Mouse (Mus musculus) lung, postnatal 10 days (tissue): ENCODE results near the gene Tfeb.
A peak's percentile ranks its signal among the peaks of the same experiment; 100 is the strongest.

ENCODE experiments used
- DNase-seq: peaks from one replicate; pipeline ENCODE4 v3.0.0; 2021

The Tfeb gene

DNA sequence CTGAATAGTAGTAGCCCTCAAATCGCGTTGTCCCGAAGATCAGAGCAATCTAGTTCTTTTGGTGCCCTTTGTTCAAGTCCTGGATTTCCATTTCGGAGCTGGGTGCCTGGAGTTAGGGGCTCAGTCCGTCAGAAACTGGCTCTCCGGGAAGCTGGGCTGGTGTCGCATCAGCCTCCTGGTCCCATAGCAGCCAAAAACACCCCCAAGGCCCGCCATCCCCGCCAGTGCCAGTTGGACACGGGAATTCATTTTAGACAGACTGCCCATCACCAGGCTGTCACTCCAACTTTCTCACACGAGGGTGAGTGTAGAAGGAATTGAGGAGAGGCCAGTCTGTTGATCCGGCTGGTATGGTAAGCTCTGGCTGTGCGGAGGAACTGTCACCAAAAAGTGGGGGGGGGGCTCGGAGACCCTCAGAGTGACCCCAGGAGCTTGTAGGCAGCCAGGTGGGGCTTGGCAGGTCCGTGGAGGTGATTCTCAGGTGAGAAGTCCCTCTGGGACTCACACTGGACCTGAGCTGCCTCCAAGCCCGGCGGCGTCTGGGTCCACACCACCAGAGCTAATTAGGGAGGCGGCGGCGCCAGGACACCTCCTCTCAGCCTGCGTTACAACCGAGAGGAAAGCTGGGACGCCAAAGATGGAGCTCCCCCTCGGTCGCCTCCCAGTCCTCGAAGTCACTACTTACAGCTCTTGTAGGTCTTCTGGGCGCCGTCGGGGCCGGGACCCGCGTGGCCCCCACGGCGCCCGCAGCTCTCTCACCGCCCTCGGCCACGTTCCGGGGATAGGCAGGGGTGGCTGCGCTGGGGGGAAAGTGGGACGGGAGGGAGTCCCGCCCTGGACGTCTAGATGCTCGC, 97.0 kb downstream of the Tfeb start:
- peak; percentile 36 for DNase-seq

DNA sequence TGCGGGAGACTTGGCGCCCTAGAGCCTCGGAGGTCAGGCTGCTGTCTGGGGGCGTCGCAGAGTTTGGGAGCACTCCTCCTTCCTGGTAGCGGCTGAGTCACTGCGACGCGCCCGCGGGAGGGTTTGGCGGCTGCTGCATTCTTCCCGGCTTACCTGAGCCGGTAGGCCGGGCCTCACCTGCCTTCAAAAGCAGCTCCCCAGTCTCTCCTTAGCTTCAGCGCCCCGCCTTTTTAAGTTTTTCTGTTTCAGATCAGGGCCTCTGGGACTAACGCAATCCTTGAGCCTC, 97.6 kb downstream of the Tfeb start, which contains the start of gene Mdfi:
Gene Mdfi (minus strand): TSS at position 210 of the 286 bp plus-strand sequence.
- DNase-seq, result peak; percentile 64

DNA sequence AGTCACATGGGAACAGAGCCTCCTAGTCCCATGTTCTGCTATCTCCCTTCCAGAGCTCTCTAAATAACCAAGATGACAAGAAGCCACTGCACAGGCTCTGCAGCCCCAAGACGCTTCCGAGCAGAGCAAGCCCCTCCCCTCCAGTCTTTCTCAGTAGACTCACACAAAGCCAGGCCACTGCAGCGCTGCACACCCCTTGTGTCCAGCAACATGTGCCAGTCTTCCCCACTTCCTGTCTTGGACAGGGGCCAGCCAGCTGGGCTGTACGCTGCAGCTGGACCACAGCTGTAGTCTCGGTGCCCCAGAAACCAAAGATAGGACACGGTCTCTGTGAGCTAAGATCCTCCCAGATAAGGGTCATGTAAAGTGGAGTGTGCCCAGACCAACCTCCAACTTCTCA, 101.0 kb downstream of the Tfeb start:
- peak; percentile 85 for DNase-seq

DNA sequence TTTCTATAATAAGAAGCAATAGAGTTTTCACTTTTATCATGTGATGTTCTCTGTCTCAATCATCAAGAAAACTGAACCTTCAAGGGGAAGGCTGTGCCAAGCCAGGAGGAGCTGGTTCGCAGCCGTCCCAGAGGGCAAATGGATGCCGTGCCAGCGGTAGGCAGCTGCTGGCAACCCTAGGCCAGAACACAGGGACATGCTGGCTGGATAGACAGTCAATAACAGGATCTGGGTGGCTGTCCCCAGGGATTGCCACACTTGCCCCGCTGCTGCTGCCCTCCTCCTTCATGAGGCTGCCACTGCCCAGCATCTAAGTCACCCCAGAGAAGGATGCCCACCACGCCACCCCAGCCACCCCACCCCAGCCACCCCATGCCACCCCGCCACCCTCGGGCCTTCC, 104.7 kb downstream of the Tfeb start:
- DNase-seq, result no peak
